Mouse (Mus musculus) liver (tissue): ENCODE data around the gene Srrm1.
"Not testable (repeated sequence)": the region's sequence is repeated elsewhere in the genome, so short reads cannot be mapped to it uniquely, and the experiment has no call there.

Experiments
- DNase-seq: peaks from one replicate; pipeline ENCODE4 v3.0.0-alpha.2; 2020; ENCODE audit warnings: mixed read lengths

The Srrm1 gene

GRCm38 (mm10) chr4:135353066-135353793 is at the start of gene Srrm1:
Srrm1 (minus strand) TSS chr4:135353321.
- peak; percentile 99 for DNase-seq

GRCm38 (mm10) chr4:135401881-135402280 is 48.8 kb upstream of the Srrm1 start:
- DNase-seq: no peak

DNA sequence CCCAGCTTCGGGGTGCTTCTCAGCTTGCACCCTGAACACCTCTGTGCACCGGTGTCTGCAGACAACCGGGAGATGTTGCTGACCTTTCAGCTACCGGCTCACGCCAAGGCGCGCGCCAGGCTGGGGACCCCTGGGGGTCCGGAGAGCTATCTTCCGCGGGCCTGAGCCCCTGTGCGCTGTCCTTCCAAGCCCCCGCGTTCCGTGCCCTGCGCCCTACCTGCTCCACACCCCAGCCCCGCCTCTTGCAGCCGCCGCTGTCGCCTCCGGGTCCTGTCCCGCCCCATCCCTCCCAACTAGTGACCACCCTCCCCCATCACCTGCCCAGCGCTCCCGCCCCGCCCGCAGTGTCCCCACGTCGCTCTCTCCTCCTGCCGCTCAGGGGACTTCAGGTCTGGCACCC is 44.9 kb upstream of the Srrm1 start, which contains the start of gene Ncmap:
TSS of gene Ncmap (minus strand) at position 237 of the 400 bp plus-strand sequence.
- no peak for DNase-seq

DNA sequence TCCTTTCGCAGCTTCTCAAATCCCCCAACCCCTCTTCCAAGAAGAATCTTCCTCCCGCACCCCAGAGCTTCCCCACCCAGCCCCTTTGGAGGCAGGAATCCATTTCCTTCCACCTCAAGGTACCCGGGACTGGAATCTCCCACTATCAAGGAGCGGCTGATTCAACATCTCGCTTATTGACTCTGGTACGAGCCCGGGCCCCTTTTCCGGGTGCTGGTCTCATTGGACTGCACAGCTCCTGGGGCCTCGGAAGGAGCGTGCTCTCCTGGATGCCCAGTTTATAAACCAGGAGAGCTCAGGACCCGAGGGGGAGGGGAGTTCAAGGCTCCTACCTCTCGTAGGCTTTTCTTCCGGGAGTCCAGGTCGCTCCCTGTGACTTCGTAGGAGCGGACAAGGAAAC is 44.4 kb upstream of the Srrm1 start:
- DNase-seq: no peak

GRCm38 (mm10) chr4:135396303-135396702 is 43.2 kb upstream of the Srrm1 start:
- DNase-seq: no peak

DNA sequence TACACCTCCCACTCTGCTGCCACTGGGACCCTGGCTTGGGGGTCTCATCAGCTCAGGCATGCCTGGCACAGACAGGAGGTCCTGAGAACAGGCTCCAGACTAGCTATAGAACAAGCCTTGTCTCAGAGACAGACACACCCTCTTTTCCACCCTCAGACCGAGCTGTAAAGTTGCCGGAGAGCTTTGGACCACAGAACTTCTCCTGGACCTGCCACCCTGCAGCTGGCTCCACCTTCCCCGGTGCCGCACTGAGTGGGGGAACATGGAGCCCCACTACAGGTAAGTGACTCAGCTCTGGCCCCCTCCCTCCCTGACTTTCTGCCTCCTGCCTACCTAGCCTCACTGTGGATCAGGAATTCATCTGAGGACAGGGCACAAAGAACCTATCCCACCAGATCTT is 42.3 kb upstream of the Srrm1 start:
- DNase-seq: no peak

DNA sequence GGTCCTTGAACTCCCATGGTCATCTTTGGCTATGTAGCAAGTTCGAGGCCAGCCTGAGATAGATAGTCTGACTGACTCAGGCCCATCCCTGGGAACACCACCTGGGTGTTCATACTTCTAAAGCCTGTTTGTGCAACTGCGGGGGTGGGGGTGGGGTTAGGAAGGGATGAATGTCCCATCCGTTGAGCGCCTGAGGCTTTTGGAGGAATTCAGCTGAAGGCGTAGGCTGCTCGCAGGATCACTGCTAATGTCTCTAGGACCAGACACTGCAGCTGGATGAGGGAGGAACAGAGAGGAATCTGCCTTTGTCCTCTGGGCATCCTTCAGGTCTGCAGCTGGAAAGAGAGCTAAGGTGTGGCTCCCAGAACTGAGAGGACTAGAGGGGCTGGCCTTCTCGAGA is 41.5 kb upstream of the Srrm1 start:
- no peak for DNase-seq

DNA sequence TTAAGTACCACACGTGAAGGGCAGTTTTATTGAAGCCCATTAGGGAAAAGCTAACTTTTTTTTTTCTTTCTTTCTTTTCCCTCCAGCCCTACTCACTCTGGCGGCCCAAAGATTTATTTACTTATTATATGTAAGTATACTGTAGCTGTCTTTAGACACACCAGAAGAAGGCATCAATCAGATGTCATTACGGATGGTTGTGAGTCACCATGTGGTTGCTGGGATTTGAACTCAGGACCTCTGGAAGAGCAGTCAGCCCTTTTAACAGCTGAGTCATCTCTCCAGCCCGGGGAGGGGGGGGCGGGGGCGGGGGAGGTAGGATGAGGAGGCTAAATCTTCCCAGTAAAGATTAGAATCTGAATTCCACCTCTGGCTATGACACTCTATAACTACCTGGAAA is 40.3 kb upstream of the Srrm1 start:
- no peak for DNase-seq

DNA sequence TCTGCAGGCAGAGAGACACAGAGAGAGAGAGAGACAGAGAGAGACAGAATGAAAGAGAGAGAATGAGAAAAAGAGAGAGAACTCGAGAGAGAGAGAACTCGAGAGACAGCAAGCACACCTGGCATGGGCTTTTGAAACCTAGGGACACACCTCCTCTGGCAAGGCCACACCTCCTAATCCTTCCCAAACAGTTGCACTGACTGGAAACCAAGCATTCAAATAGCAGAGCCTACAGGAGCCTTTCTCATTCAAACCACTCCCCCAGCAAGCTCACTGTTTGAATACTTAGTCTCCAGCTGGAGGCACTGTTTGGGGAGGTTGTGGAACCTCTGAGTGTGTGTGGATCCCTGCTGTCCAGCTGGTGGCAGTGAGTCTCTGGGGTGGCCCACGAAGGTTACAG is 39.7 kb upstream of the Srrm1 start:
- DNase-seq: no peak

- no peak for DNase-seq
Measured at GRCm38 (mm10) chr4:135391014-135391413, 37.9 kb upstream of the Srrm1 start.

- no peak for DNase-seq
Measured at GRCm38 (mm10) chr4:135385614-135386013, 32.5 kb upstream of the Srrm1 start.

DNA sequence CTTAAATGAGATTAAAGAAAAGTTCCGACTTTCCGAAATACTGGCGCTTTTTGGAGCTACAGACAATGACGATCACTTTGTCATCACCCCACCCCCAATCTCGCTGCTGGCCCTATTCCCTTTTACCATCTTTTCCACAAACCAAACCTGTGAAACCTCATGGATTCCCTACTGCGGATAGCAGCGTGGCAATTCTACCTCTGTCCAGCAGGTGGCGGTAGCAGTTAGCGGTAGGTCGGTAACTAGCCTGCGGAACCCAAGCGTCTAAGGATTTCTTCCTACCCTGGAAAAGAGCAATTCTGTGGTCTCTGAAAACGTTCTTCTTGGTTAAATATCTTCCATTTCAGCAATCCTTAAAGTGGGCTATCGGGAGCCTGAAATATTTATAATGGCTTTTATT is 29.2 kb upstream of the Srrm1 start:
- DNase-seq: peak; percentile 80

- no peak for DNase-seq
Measured at GRCm38 (mm10) chr4:135381355-135381754, 28.2 kb upstream of the Srrm1 start.

- no peak for DNase-seq
Measured at GRCm38 (mm10) chr4:135377241-135377640, 24.1 kb upstream of the Srrm1 start.

DNA sequence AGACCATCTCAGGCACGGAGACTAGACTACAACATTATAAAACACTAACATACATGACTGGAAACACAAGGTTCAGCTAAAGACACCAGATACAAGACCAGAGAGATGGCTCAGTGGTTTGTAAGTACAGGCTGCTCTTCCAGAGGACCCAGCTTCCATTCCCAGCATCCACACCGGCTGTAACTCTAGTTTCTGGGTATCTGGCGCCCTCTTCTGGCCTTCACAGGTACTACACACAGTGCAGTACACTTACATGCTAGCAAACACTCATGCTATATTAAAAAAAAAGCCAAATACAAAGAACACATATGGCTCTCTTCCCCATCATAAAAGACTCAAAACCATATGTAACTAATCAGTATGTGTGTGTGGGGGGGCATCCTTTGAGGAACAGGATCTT is 22.3 kb upstream of the Srrm1 start:
- DNase-seq: peak; percentile 15

GRCm38 (mm10) chr4:135373299-135373698 is 20.2 kb upstream of the Srrm1 start:
- peak; percentile 30 for DNase-seq

- no peak for DNase-seq
Measured at GRCm38 (mm10) chr4:135370372-135370771, 17.3 kb upstream of the Srrm1 start.

- DNase-seq: no peak
Measured at GRCm38 (mm10) chr4:135362828-135363227, 9.7 kb upstream of the Srrm1 start.

- DNase-seq: no peak
Measured at GRCm38 (mm10) chr4:135361722-135362121, 8.6 kb upstream of the Srrm1 start.

- peak; percentile 24 for DNase-seq
Measured at GRCm38 (mm10) chr4:135358736-135359135, 5.6 kb upstream of the Srrm1 start.

GRCm38 (mm10) chr4:135357221-135357920 is 4.2 kb upstream of the Srrm1 start:
- DNase-seq: no peak

GRCm38 (mm10) chr4:135355886-135356550 is 2.9 kb upstream of the Srrm1 start:
- DNase-seq: no peak

GRCm38 (mm10) chr4:135354751-135355150 is 1.6 kb upstream of the Srrm1 start:
- DNase-seq: not testable (repeated sequence)
